In genomic region chr11:106254767-106255166, GRCm38 (mm10) we compare ENCODE assay signal across 8 mouse cellular contexts. TPM values are rescaled to one million over a fixed set of nuclear protein-coding genes. Genes with fewer than 3 reads are reported as not detected.
A peak's percentile ranks its signal among the peaks of the same experiment; 100 is the strongest.
DNase-seq lines count a peak whose midpoint lies in the region; ATAC-seq and TF ChIP-seq lines count a peak whose summit lies in the region.

No protein-coding gene starts in this region.

- WGBS in cerebellum, adult 2 months: 15% methylated on average over 2 of the region's 2 CpGs
- WGBS in liver, embryonic 11.5 days: 7% methylated on average over 2 of the region's 2 CpGs
- WGBS in stomach, postnatal 0 days: 15% methylated on average over 2 of the region's 2 CpGs

- H3K9me3 ChIP-seq in megakaryocyte, embryonic 14.5 days: no peaks in the 10 kb centered on the region
- H3K9me3 ChIP-seq in liver, embryonic 11.5 days (ENCODE audit: control insufficient read depth, low read length): no peaks in the 10 kb centered on the region
- no peaks in the 10 kb centered on the region for H3K9me3 ChIP-seq in stomach, postnatal 0 days (ENCODE audit: control insufficient read depth, low read length)

- no peaks in the 10 kb centered on the region for H3K27me3 ChIP-seq in cerebellum, adult 2 months (ENCODE audit: control insufficient read depth, insufficient read depth, low read length)
- no peaks in the 10 kb centered on the region for H3K27me3 ChIP-seq in megakaryocyte, embryonic 14.5 days (replicated peaks)
- no peaks in the 10 kb centered on the region for H3K27me3 ChIP-seq in liver, embryonic 11.5 days (replicated peaks; ENCODE audit: control insufficient read depth, insufficient read depth, low read length)
- H3K27me3 ChIP-seq in stomach, postnatal 0 days (ENCODE audit: control insufficient read depth, insufficient read depth, low read length): no peaks in the 10 kb centered on the region

- no peak for TF ChIP-seq EP300 in stomach, postnatal 0 days (optimal IDR thresholded peaks at IDR 0.05)

- no peak overlapping the region for H3K27ac ChIP-seq in cerebellum, adult 2 months (ENCODE audit: insufficient read depth, low read length)
- H3K27ac ChIP-seq in liver, embryonic 11.5 days (ENCODE audit: low read depth, low read length): no peak overlapping the region
- H3K27ac ChIP-seq in stomach, postnatal 0 days (replicated peaks): no peak overlapping the region; the same call in 1 of the 2 replicates

- peaks cover 69% of the 10 kb centered on the region for H3K36me3 ChIP-seq in megakaryocyte, embryonic 14.5 days (replicated peaks; ENCODE audit: low read length)
- H3K36me3 ChIP-seq in liver, embryonic 11.5 days (ENCODE audit: control insufficient read depth, insufficient read depth, low read length): peaks cover 50% of the 10 kb centered on the region
- H3K36me3 ChIP-seq in stomach, postnatal 0 days (ENCODE audit: control insufficient read depth, insufficient read depth, low read length): peaks cover 9% of the 10 kb centered on the region

- peak; percentile 51 for DNase-seq in cerebellum, adult 11-12 months
- no peak for DNase-seq in cerebellum, adult 2 months
- no peak for DNase-seq in liver, embryonic 11.5 days (ENCODE audit: low spot score)
- no peak for DNase-seq in stomach, postnatal 0 days (ENCODE audit: low spot score)
- DNase-seq in layer of hippocampus, adult 9-10 months (ENCODE audit: low spot score): no peak
- no peak for DNase-seq in thymus, postnatal 36 days

- peak overlapping the region; percentile 90 for H3K9ac ChIP-seq in liver, embryonic 11.5 days (ENCODE audit: low read depth, low read length)
- peak overlapping the region; percentile 65 for H3K9ac ChIP-seq in stomach, postnatal 0 days (ENCODE audit: low read length)

- no peak overlapping the region for H3K4me3 ChIP-seq in cerebellum, adult 2 months (replicated peaks; ENCODE audit: insufficient read depth, low read depth, low read length)
- H3K4me3 ChIP-seq in megakaryocyte, embryonic 14.5 days (replicated peaks): peak overlapping the region; percentile 100
- peak overlapping the region; percentile 92 for H3K4me3 ChIP-seq in liver, embryonic 11.5 days (ENCODE audit: low read depth, low read length)
- H3K4me3 ChIP-seq in stomach, postnatal 0 days (ENCODE audit: low read depth, low read length): peak overlapping the region; percentile 69

- peak overlapping the region; percentile 93 for H3K4me2 ChIP-seq in liver, embryonic 11.5 days
- H3K4me2 ChIP-seq in stomach, postnatal 0 days (replicated peaks; ENCODE audit: low read depth): peak overlapping the region; percentile 76

- TF ChIP-seq POLR2A in cerebellum, adult 2 months (IDR thresholded peaks at IDR 0.05; ENCODE audit: borderline replicate concordance, insufficient read depth, low read length): no peak

- ATAC-seq in megakaryocyte, adult 5-6 weeks (ENCODE audit: poor library complexity, severe bottlenecking): no peak
- ATAC-seq in liver, embryonic 11.5 days (replicated peaks; ENCODE audit: low FRiP score): no peak
- ATAC-seq in stomach, postnatal 0 days (ENCODE audit: low FRiP score, low TSS enrichment): no peak

- TF ChIP-seq CTCF in cerebellum, adult 2 months (IDR thresholded peaks at IDR 0.05; ENCODE audit: borderline replicate concordance, insufficient read depth, low read depth, low read length): no peak
- TF ChIP-seq CTCF in stomach, postnatal 0 days (IDR thresholded peaks at IDR 0.05; ENCODE audit: low read depth): no peak

- H3K4me1 ChIP-seq in cerebellum, adult 2 months (ENCODE audit: control insufficient read depth, insufficient read depth, low read length): no peaks in the 10 kb centered on the region
- peaks cover 46% of the 10 kb centered on the region for H3K4me1 ChIP-seq in megakaryocyte, embryonic 14.5 days
- H3K4me1 ChIP-seq in liver, embryonic 11.5 days (replicated peaks; ENCODE audit: control insufficient read depth, insufficient read depth, low read length): peaks cover 14% of the 10 kb centered on the region
- 0 out of 2 replicates have a peak, but pooled peaks cover 2% of the 10 kb centered on the region for H3K4me1 ChIP-seq in stomach, postnatal 0 days (replicated peaks; ENCODE audit: control insufficient read depth, insufficient read depth)

RNA-seq across cellular contexts. Expression of gene Ftsj3, which starts 1.1 kb away (rescaled TPM):
- 21.3 and 22.8 TPM in 2 replicates for polyA plus RNA-seq in cerebellum, adult 2 months (2012; rRNA removed)
- 6.7 TPM in 1 of 2 replicates, not detected in the other for polyA plus RNA-seq in megakaryocyte, embryonic 14.5 days (2012; ENCODE audit: insufficient read depth, low replicate concordance)
- total RNA-seq in megakaryocyte, adult 5-6 weeks (2015): 13.0 and 14.0 TPM in 2 replicates
- total RNA-seq in megakaryocyte, adult 5-6 weeks (2017): 46.6 and 59.1 TPM in 2 replicates
- polyA plus RNA-seq in liver, embryonic 11.5 days (2014; fragmentation: Nextera tagmentation; extraction: Ambion mirVana): 110 and 117 TPM in 2 replicates
- polyA plus RNA-seq in stomach, postnatal 0 days (2015; fragmentation: Nextera tagmentation; extraction: Ambion mirVana): 24.4 and 24.5 TPM in 2 replicates

RNA-seq across cellular contexts. Expression of gene Psmc5, which starts 1.2 kb away (rescaled TPM):
- 307 and 343 TPM in 2 replicates for polyA plus RNA-seq in cerebellum, adult 2 months (2012; rRNA removed)
- polyA plus RNA-seq in megakaryocyte, embryonic 14.5 days (2012; ENCODE audit: insufficient read depth, low replicate concordance): 1.8 and 34.7 TPM in 2 replicates
- total RNA-seq in megakaryocyte, adult 5-6 weeks (2015): 34.4 and 41.0 TPM in 2 replicates
- 52.7 and 63.9 TPM in 2 replicates for total RNA-seq in megakaryocyte, adult 5-6 weeks (2017)
- 304 and 310 TPM in 2 replicates for polyA plus RNA-seq in liver, embryonic 11.5 days (2014; fragmentation: Nextera tagmentation; extraction: Ambion mirVana)
- polyA plus RNA-seq in stomach, postnatal 0 days (2015; fragmentation: Nextera tagmentation; extraction: Ambion mirVana): 202 and 206 TPM in 2 replicates

RNA-seq across cellular contexts. Expression of gene Smarcd2, which starts 18.0 kb away (rescaled TPM):
- polyA plus RNA-seq in cerebellum, adult 2 months (2012; rRNA removed): 114 and 144 TPM in 2 replicates
- 51.3 and 84.6 TPM in 2 replicates for polyA plus RNA-seq in megakaryocyte, embryonic 14.5 days (2012; ENCODE audit: insufficient read depth, low replicate concordance)
- total RNA-seq in megakaryocyte, adult 5-6 weeks (2015): 56.0 and 66.2 TPM in 2 replicates
- total RNA-seq in megakaryocyte, adult 5-6 weeks (2017): 253 and 270 TPM in 2 replicates
- polyA plus RNA-seq in liver, embryonic 11.5 days (2014; fragmentation: Nextera tagmentation; extraction: Ambion mirVana): 60.3 and 62.9 TPM in 2 replicates
- polyA plus RNA-seq in stomach, postnatal 0 days (2015; fragmentation: Nextera tagmentation; extraction: Ambion mirVana): 43.5 and 47.6 TPM in 2 replicates

RNA-seq across cellular contexts. Expression of gene Tcam1, which starts 21.7 kb away (rescaled TPM):
- 0.36 and 0.43 TPM in 2 replicates for polyA plus RNA-seq in cerebellum, adult 2 months (2012; rRNA removed)
- polyA plus RNA-seq in megakaryocyte, embryonic 14.5 days (2012; ENCODE audit: insufficient read depth, low replicate concordance): not detected in 2 replicates
- total RNA-seq in megakaryocyte, adult 5-6 weeks (2015): 0.09 and 0.14 TPM in 2 replicates
- 0.04 and 0.08 TPM in 2 replicates for total RNA-seq in megakaryocyte, adult 5-6 weeks (2017)
- polyA plus RNA-seq in liver, embryonic 11.5 days (2014; fragmentation: Nextera tagmentation; extraction: Ambion mirVana): 0.66 and 1.2 TPM in 2 replicates
- polyA plus RNA-seq in stomach, postnatal 0 days (2015; fragmentation: Nextera tagmentation; extraction: Ambion mirVana): 0.07 and 0.10 TPM in 2 replicates

RNA-seq across cellular contexts. Expression of gene Ddx42, which starts 38.0 kb away (rescaled TPM):
- 45.4 and 45.6 TPM in 2 replicates for polyA plus RNA-seq in cerebellum, adult 2 months (2012; rRNA removed)
- polyA plus RNA-seq in megakaryocyte, embryonic 14.5 days (2012; ENCODE audit: insufficient read depth, low replicate concordance): 4.9 and 12.1 TPM in 2 replicates
- total RNA-seq in megakaryocyte, adult 5-6 weeks (2015): 28.6 and 30.3 TPM in 2 replicates
- 51.7 and 62.6 TPM in 2 replicates for total RNA-seq in megakaryocyte, adult 5-6 weeks (2017)
- 63.3 and 68.2 TPM in 2 replicates for polyA plus RNA-seq in liver, embryonic 11.5 days (2014; fragmentation: Nextera tagmentation; extraction: Ambion mirVana)
- polyA plus RNA-seq in stomach, postnatal 0 days (2015; fragmentation: Nextera tagmentation; extraction: Ambion mirVana): 27.2 TPM in 2 replicates
